Mouse (Mus musculus) left cerebral cortex, adult 9 months (tissue): ENCODE measurements at regions not wholly inside any gene's neighbourhood (a gene's known extent, or its start where the extent isn't known, plus 50 kb on each side); places are given as distances from the start of the nearest gene placed in this dataset.
"Not testable (repeated sequence)": the region's sequence is repeated elsewhere in the genome, so short reads cannot be mapped to it uniquely, and the experiment has no call there.

ENCODE experiments used
- DNase-seq, 2 experiments: peaks; one replicate each; pipeline ENCODE4 v3.0.0; 2022; ENCODE audit warnings: low spot score in 2 of 2

GRCm38 (mm10) chr1:114641215-114641614, 1043.3 kb upstream of the Cntnap5a start:
- DNase-seq, result no peak

- DNase-seq, result not testable (repeated sequence)
Measured at GRCm38 (mm10) chr1:114641854-114642253, 1042.7 kb upstream of the Cntnap5a start.

- DNase-seq, result no peak
Measured at GRCm38 (mm10) chr1:114673954-114674353, 1010.6 kb upstream of the Cntnap5a start.

- peak; percentile 0 to 1 for DNase-seq
Measured at GRCm38 (mm10) chr1:114681258-114681657, 1003.3 kb upstream of the Cntnap5a start.

- no peak for DNase-seq
Measured at GRCm38 (mm10) chr1:114721142-114721541, 963.4 kb upstream of the Cntnap5a start.

GRCm38 (mm10) chr1:114729167-114729566, 955.4 kb upstream of the Cntnap5a start:
- no peak for DNase-seq
